Mouse (Mus musculus): ENCODE results near the gene Erbb3. TPM values are rescaled to one million over a fixed set of nuclear protein-coding genes. Genes with fewer than 3 reads are reported as not detected.

The Erbb3 gene
- 1 to 10 TPM; 2.9 to 8.1 TPM for polyA plus RNA-seq (2017; shearing (Covaris generic))

GRCm38 (mm10) chr10:128589464-128590192 lies at the start of gene Erbb3:
Erbb3 (minus strand) TSS chr10:128589652.

GRCm38 (mm10) chr10:128626311-128627310 lies 37.2 kb upstream of the Erbb3 start, which contains the start of gene Rps26:
Rps26 (minus strand) TSS chr10:128626747.

GRCm38 (mm10) chr10:128565788-128566531 lies 23.5 kb downstream of the Erbb3 start, which contains the start of gene Pa2g4:
Pa2g4 (minus strand) TSS chr10:128565987.

GRCm38 (mm10) chr10:128548947-128549681 lies 40.3 kb downstream of the Erbb3 start, which contains the start of gene Rpl41:
Rpl41 (minus strand) TSS chr10:128549305.

GRCm38 (mm10) chr10:128547361-128548032 lies 42.0 kb downstream of the Erbb3 start, which contains the start of gene Zc3h10:
Zc3h10 (minus strand) TSS chr10:128547774.

GRCm38 (mm10) chr10:128525671-128526308 lies 63.7 kb downstream of the Erbb3 start, which contains the start of gene Esyt1:
Esyt1 (minus strand) TSS chr10:128525871.

Other genes with a start within 250 kb of the Erbb3 start
- 10 to 100 TPM; 26.8 to 30.6 TPM for gene Coq10a, start 220.7 kb downstream of the Erbb3 start, polyA plus RNA-seq (2017; shearing (Covaris generic))
- gene Ankrd52, start 212.5 kb downstream of the Erbb3 start, polyA plus RNA-seq (2017; shearing (Covaris generic)), result 1 to 10 TPM; 6.3 to 6.5 TPM
- gene Slc39a5, start 188.4 kb downstream of the Erbb3 start, polyA plus RNA-seq (2017; shearing (Covaris generic)), result not detected
- 100 to 1,000 TPM; 116 to 123 TPM for gene Nabp2, start 178.2 kb downstream of the Erbb3 start, polyA plus RNA-seq (2017; shearing (Covaris generic))
- gene Rnf41, start 178.0 kb downstream of the Erbb3 start, polyA plus RNA-seq (2017; shearing (Covaris generic)), result 10 to 100 TPM; 37.5 to 41.8 TPM
- 100 to 1,000 TPM; 111 to 120 TPM for gene Smarcc2, start 130.4 kb downstream of the Erbb3 start, polyA plus RNA-seq (2017; shearing (Covaris generic))
- 1,000 to 10,000 TPM; 1,313 to 1,615 TPM for gene Myl6, start 95.5 kb downstream of the Erbb3 start, polyA plus RNA-seq (2017; shearing (Covaris generic))
- gene Myl6b, start 91.0 kb downstream of the Erbb3 start, polyA plus RNA-seq (2017; shearing (Covaris generic)), result 1 to 10 TPM; 2.7 to 4.7 TPM
- gene Esyt1, start 63.8 kb downstream of the Erbb3 start, polyA plus RNA-seq (2017; shearing (Covaris generic)), result 100 to 1,000 TPM; 216 to 394 TPM
- 10 to 100 TPM; 22.0 to 27.4 TPM for gene Zc3h10, start 41.9 kb downstream of the Erbb3 start, polyA plus RNA-seq (2017; shearing (Covaris generic))
- gene Rpl41, start 40.3 kb downstream of the Erbb3 start, polyA plus RNA-seq (2017; shearing (Covaris generic)), result 1,000 to 10,000 TPM; 2,016 to 2,109 TPM
- gene Pa2g4, start 23.7 kb downstream of the Erbb3 start, polyA plus RNA-seq (2017; shearing (Covaris generic)), result 10 to 100 TPM; 26.4 to 30.0 TPM
- 100 to 1,000 TPM; 473 to 520 TPM for gene Rps26, start 37.1 kb upstream of the Erbb3 start, polyA plus RNA-seq (2017; shearing (Covaris generic))
- gene Ikzf4, start 56.3 kb upstream of the Erbb3 start, polyA plus RNA-seq (2017; shearing (Covaris generic)), result 100 to 1,000 TPM in 1 of 2 experiments, 10 to 100 TPM in 1; 71.0 to 105 TPM
- gene Suox, start 84.4 kb upstream of the Erbb3 start, polyA plus RNA-seq (2017; shearing (Covaris generic)), result 10 to 100 TPM; 46.6 to 47.9 TPM
- gene Rab5b, start 106.6 kb upstream of the Erbb3 start, polyA plus RNA-seq (2017; shearing (Covaris generic)), result 10 to 100 TPM; 44.2 to 45.0 TPM
- 1 to 10 TPM; 2.9 to 5.1 TPM for gene Pmel, start 114.5 kb upstream of the Erbb3 start, polyA plus RNA-seq (2017; shearing (Covaris generic))
- 10 to 100 TPM; 33.2 to 43.0 TPM for gene Cdk2, start 115.4 kb upstream of the Erbb3 start, polyA plus RNA-seq (2017; shearing (Covaris generic))
- gene Dgka, start 155.2 kb upstream of the Erbb3 start, polyA plus RNA-seq (2017; shearing (Covaris generic)), result 100 to 1,000 TPM; 564 to 912 TPM
- gene Pym1, start 158.2 kb upstream of the Erbb3 start, polyA plus RNA-seq (2017; shearing (Covaris generic)), result 10 to 100 TPM; 30.7 to 44.7 TPM
- 1 to 10 TPM in 1 of 2 experiments, under 1 TPM in 1; 0.27 to 1.1 TPM for gene Mmp19, start 201.3 kb upstream of the Erbb3 start, polyA plus RNA-seq (2017; shearing (Covaris generic))
- 100 to 1,000 TPM in 1 of 2 experiments, 10 to 100 TPM in 1; 99.0 to 113 TPM for gene Dnajc14, start 214.4 kb upstream of the Erbb3 start, polyA plus RNA-seq (2017; shearing (Covaris generic))
- 1 to 10 TPM; 2.2 to 4.1 TPM for gene Tmem198b, start 214.7 kb upstream of the Erbb3 start, polyA plus RNA-seq (2017; shearing (Covaris generic))
- 100 to 1,000 TPM; 138 to 144 TPM for gene Sarnp, start 227.7 kb upstream of the Erbb3 start, polyA plus RNA-seq (2017; shearing (Covaris generic))
- 10 to 100 TPM; 65.4 to 69.2 TPM for gene Ormdl2, start 232.0 kb upstream of the Erbb3 start, polyA plus RNA-seq (2017; shearing (Covaris generic))

Data from inflammation-experienced regulatory T-cells (primary cell).